Mouse (Mus musculus): ENCODE measurements at regions not wholly inside any gene's neighbourhood (a gene's known extent, or its start where the extent isn't known, plus 50 kb on each side); places are given as distances from the start of the nearest gene placed in this dataset.

- H3K4me1 ChIP-seq: no peaks in the 10 kb centered on the region
- no peaks in the 10 kb centered on the region for H3K27me3 ChIP-seq (replicated peaks)
- no peak overlapping the region for H3K4me3 ChIP-seq (replicated peaks)
- 0 out of 2 replicates have a peak, but pooled peaks cover 3% of the 10 kb centered on the region for H3K9me3 ChIP-seq
- TF ChIP-seq FLI1 (IDR thresholded peaks at IDR 0.05; ENCODE audit: low read length) (no peak), GATA1 (IDR thresholded peaks at IDR 0.05; ENCODE audit: borderline replicate concordance, low read length) (no peak)
- H3K36me3 ChIP-seq (replicated peaks; ENCODE audit: low read length): no peaks in the 10 kb centered on the region
These were observed 96.0 kb upstream of the Tas2r134 start for GRCm38 (mm10) chr2:51531106-51531839.

GRCm38 (mm10) chr2:51522766-51523165, 104.5 kb upstream of the Tas2r134 start:
- no peaks in the 10 kb centered on the region for H3K4me1 ChIP-seq
- H3K4me3 ChIP-seq (replicated peaks): no peak overlapping the region
- TF ChIP-seq FLI1 (IDR thresholded peaks at IDR 0.05; ENCODE audit: low read length) (no peak), GATA1 (IDR thresholded peaks at IDR 0.05; ENCODE audit: borderline replicate concordance, low read length) (no peak)
- no peaks in the 10 kb centered on the region for H3K9me3 ChIP-seq
- H3K27me3 ChIP-seq (replicated peaks): no peaks in the 10 kb centered on the region
- no peaks in the 10 kb centered on the region for H3K36me3 ChIP-seq (replicated peaks; ENCODE audit: low read length)

DNA sequence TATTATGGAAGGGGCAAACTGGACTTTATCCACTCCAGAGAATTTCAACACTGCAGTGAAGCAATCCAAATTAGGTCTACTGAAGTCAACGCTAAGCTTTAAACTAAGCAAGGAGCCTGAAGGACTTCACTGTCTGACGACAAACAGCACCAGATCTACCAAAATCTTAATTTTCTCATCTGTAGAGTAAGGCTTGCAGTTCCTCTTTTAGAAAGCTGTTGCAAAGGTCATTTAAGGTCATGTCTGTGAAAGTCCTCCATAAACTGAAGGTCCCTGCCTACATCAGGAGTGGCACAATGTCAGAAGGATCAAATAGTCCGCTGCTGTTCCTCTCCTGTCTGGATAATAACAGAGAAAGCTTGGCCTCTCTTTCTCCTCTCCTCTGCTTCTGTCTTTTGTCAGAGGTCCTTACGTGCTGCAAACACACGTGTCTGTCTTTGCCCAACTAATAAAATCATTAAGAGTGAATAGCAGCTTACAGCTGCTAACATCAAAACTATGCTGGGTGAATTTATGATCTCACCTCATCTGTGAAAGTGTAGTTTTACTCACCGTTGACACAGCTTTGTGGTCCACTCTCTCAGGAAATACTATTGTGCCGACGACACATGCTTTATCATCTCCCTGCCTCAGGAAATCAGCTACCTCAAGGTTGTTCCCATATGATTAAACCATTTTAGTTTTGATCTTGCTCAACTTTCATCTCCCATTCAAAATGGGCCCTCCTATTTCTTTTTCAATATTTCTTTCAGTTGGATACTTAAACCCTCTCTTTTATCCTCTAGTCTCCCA, 117.9 kb upstream of the Tas2r134 start:
- no peaks in the 10 kb centered on the region for H3K9me3 ChIP-seq
- H3K27me3 ChIP-seq (replicated peaks): no peaks in the 10 kb centered on the region
- no peaks in the 10 kb centered on the region for H3K4me1 ChIP-seq
- H3K36me3 ChIP-seq (replicated peaks; ENCODE audit: low read length): no peaks in the 10 kb centered on the region
- no peak for TF ChIP-seq GATA1 (IDR thresholded peaks at IDR 0.05; ENCODE audit: borderline replicate concordance, low read length)
- no peak for TF ChIP-seq FLI1 (IDR thresholded peaks at IDR 0.05; ENCODE audit: low read length)
- H3K4me3 ChIP-seq (replicated peaks): no peak overlapping the region

- no peak overlapping the region for H3K4me3 ChIP-seq (replicated peaks)
- no peaks in the 10 kb centered on the region for H3K9me3 ChIP-seq
- H3K27me3 ChIP-seq (replicated peaks): no peaks in the 10 kb centered on the region
- H3K36me3 ChIP-seq (replicated peaks; ENCODE audit: low read length): no peaks in the 10 kb centered on the region
- H3K4me1 ChIP-seq: no peaks in the 10 kb centered on the region
- no peak for TF ChIP-seq GATA1 (IDR thresholded peaks at IDR 0.05; ENCODE audit: borderline replicate concordance, low read length)
- no peak for TF ChIP-seq FLI1 (IDR thresholded peaks at IDR 0.05; ENCODE audit: low read length)
These were observed 129.4 kb upstream of the Tas2r134 start for GRCm38 (mm10) chr2:51497896-51498295.

DNA sequence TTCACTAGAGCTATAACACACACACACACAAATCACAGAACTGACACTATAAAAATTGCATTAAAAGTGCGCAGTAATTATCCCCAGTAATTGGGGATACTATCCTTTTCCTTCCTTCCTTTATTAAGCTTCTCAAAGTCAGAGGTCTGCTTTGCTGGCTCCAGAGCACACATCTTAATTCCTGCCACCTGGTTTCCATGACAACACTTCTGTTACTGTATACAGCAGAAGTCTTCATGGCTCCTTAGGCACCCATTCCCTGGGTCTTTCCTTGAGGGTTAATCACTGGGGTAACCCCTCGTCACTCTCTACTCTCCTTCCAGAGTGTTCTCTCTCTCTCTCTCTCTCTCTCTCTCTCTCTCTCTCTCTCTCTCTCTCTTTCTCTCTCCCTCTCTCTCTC, 153.6 kb upstream of the Tas2r134 start:
- Histone ChIP-seq H3K27me3 (replicated peaks) (no peaks in the 10 kb centered on the region), H3K9me3 (no peaks in the 10 kb centered on the region), H3K4me1 (no peaks in the 10 kb centered on the region), H3K4me3 (replicated peaks) (no peak overlapping the region), H3K36me3 (replicated peaks; ENCODE audit: low read length) (no peaks in the 10 kb centered on the region)
- no peak for TF ChIP-seq GATA1 (IDR thresholded peaks at IDR 0.05; ENCODE audit: borderline replicate concordance, low read length)
- TF ChIP-seq FLI1 (IDR thresholded peaks at IDR 0.05; ENCODE audit: low read length): no peak

DNA sequence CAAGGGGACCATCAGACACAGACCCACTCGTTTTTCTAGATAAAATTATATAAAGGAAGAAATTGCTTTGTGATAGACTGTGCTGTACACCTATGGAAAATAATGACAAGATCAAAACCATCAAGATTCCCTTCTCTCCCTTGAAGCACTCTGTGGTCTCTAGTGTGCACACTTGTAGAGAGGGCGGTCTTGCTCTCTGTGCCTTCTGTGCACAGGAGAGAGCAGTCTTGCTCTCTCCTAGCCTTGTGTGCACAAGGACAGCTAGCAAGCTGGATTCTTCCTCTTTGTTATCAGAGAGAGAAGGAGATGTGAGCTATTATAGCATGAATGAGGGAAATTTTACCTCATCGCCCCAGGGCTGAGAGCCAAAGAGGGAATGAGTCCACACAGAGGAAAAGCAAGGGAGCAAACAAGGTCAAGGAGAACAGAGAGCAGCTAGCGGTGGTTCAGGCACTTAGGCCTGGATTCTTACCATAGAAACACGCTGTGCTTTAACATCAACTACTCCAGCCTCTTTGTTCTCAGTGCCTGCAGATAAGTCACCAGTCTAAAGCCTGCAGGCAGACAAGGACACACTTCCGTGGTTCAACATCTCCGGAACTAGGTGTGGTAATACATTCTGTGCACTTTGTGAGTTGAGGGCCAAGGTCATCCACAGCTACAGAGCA, 160.2 kb upstream of the Tas2r134 start:
- peaks cover 4% of the 10 kb centered on the region; the same call in 1 of the 2 replicates for H3K9me3 ChIP-seq
- TF ChIP-seq FLI1 (IDR thresholded peaks at IDR 0.05; ENCODE audit: low read length) (no peak), GATA1 (IDR thresholded peaks at IDR 0.05; ENCODE audit: borderline replicate concordance, low read length) (no peak)

GRCm38 (mm10) chr2:51466003-51466402, 161.3 kb upstream of the Tas2r134 start:
- H3K36me3 ChIP-seq (replicated peaks; ENCODE audit: low read length): no peaks in the 10 kb centered on the region
- no peak for TF ChIP-seq GATA1 (IDR thresholded peaks at IDR 0.05; ENCODE audit: borderline replicate concordance, low read length)
- TF ChIP-seq FLI1 (IDR thresholded peaks at IDR 0.05; ENCODE audit: low read length): no peak
- H3K4me3 ChIP-seq (replicated peaks): no peak overlapping the region
- H3K9me3 ChIP-seq: peaks cover 4% of the 10 kb centered on the region; the same call in 1 of the 2 replicates
- no peaks in the 10 kb centered on the region for H3K27me3 ChIP-seq (replicated peaks)
- no peaks in the 10 kb centered on the region for H3K4me1 ChIP-seq

More for the DNA sequence above, 160.2 kb upstream of the Tas2r134 start:
- Histone ChIP-seq H3K27me3 (replicated peaks) (no peaks in the 10 kb centered on the region), H3K36me3 (replicated peaks; ENCODE audit: low read length) (no peaks in the 10 kb centered on the region), H3K4me1 (no peaks in the 10 kb centered on the region), H3K4me3 (replicated peaks) (no peak overlapping the region)

DNA sequence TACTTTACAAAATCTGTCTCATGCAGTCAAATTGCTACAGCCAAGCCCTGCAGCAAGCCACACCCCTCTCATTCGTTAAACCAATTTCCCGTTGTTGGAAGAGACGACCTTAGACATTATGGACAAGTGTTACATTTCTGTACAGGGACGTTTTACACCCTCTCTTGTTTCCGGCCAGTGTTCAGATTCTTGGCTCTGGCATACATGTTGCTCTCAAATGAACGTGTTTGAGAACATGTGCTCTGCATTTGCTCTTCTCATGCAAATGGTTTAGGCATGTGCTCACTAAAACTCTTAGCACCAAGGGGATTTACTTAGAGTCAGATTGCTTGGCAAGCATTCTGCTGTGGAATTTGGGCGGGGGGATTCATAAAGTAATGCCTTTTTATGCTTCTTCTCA, 161.7 kb upstream of the Tas2r134 start:
- peaks cover 4% of the 10 kb centered on the region; the same call in 1 of the 2 replicates for H3K9me3 ChIP-seq
- H3K4me3 ChIP-seq (replicated peaks): no peak overlapping the region
- H3K27me3 ChIP-seq (replicated peaks): no peaks in the 10 kb centered on the region
- H3K4me1 ChIP-seq: no peaks in the 10 kb centered on the region
- H3K36me3 ChIP-seq (replicated peaks; ENCODE audit: low read length): no peaks in the 10 kb centered on the region
- TF ChIP-seq FLI1 (IDR thresholded peaks at IDR 0.05; ENCODE audit: low read length) (no peak), GATA1 (IDR thresholded peaks at IDR 0.05; ENCODE audit: borderline replicate concordance, low read length) (no peak)

DNA sequence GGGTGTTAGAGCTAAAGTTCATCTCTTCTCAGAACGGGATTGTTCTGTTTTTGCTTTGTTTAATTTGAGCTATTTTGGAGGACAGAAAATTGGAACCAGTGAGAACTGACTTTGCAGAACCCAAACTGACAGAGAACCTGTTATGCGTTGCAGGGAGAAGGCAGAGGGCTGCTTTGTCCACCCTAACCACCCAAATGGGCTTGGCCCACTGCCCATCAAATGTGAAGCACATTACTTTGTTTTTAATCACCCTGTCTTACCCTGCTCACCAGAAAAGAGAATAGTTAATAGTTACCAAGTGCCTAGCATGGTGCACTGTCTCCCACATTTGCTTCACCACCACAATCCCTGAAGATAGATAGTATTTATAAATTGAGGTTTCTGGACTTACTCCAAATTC, 163.0 kb upstream of the Tas2r134 start:
- no peaks in the 10 kb centered on the region for H3K36me3 ChIP-seq (replicated peaks; ENCODE audit: low read length)
- H3K27me3 ChIP-seq (replicated peaks): no peaks in the 10 kb centered on the region
- no peak overlapping the region for H3K4me3 ChIP-seq (replicated peaks)
- no peaks in the 10 kb centered on the region for H3K4me1 ChIP-seq
- TF ChIP-seq GATA1 (IDR thresholded peaks at IDR 0.05; ENCODE audit: borderline replicate concordance, low read length) (no peak), FLI1 (IDR thresholded peaks at IDR 0.05; ENCODE audit: low read length) (no peak)
- H3K9me3 ChIP-seq: peaks cover 4% of the 10 kb centered on the region; the same call in 1 of the 2 replicates

Measured in megakaryocyte, embryonic 14.5 days (primary cell).